Mouse (Mus musculus): ENCODE results near the gene Fbxo24. TPM values are rescaled to one million over a fixed set of nuclear protein-coding genes. Genes with fewer than 3 reads are reported as not detected.

The Fbxo24 gene
- total RNA-seq, 1 experiment = 1.1 TPM

- Histone ChIP-seq H3K4me3 (ENCODE audit: insufficient read depth in 1 of 2, low read depth in 1 of 2, low read length in 2 of 2, poor library complexity in 1 of 2, severe bottlenecking in 1 of 2) (no peak overlapping the region), H3K9ac (ENCODE audit: insufficient read depth, low read depth, low read length, poor library complexity, severe bottlenecking) (no peak overlapping the region), H3K4me1 (ENCODE audit: control insufficient read depth in 2 of 2, insufficient read depth in 2 of 2, low read length in 2 of 2, poor library complexity in 1 of 2) (no peaks in the 10 kb centered on the region; a peak in 1 of 4 replicates), H3K9me3 (ENCODE audit: control insufficient read depth, insufficient read depth, low read depth, low read length) (no peaks in the 10 kb centered on the region), H3K27ac (ENCODE audit: insufficient read depth, low read depth, low read length, poor library complexity, severe bottlenecking) (no peak overlapping the region), H3K36me3 (ENCODE audit: control insufficient read depth, insufficient read depth, low read length, poor library complexity, severe bottlenecking) (peaks cover 24% of the 10 kb centered on the region; the same call in 1 of the 2 replicates)
- in situ Hi-C loops (cut with MboI; ENCODE audit: low sequenced_read_pairs in 2 of 2, unreplicated experiment in 2 of 2) = no loop called here
- DNase-seq (ENCODE audit: low read depth, low spot score) = no peak
- TF ChIP-seq HCFC1 (IDR thresholded peaks at IDR 0.05; ENCODE audit: borderline replicate concordance, insufficient read depth, low read length) = no peak
- TF ChIP-seq ZC3H11A (IDR thresholded peaks at IDR 0.05; ENCODE audit: borderline replicate concordance, low read depth, low read length) = no peak
- TF ChIP-seq ZNF384 (IDR thresholded peaks at IDR 0.05; ENCODE audit: low read depth, low read length) = no peak
- no peak for TF ChIP-seq CHD2 (IDR thresholded peaks at IDR 0.05; ENCODE audit: low read depth, low read length)
- no peak for TF ChIP-seq MAFK (IDR thresholded peaks at IDR 0.05; ENCODE audit: insufficient read depth, low read depth, low read length)
Observed at GRCm38 (mm10) chr5:137663057-137663456, 34.3 kb upstream of the Fbxo24 start.

DNA sequence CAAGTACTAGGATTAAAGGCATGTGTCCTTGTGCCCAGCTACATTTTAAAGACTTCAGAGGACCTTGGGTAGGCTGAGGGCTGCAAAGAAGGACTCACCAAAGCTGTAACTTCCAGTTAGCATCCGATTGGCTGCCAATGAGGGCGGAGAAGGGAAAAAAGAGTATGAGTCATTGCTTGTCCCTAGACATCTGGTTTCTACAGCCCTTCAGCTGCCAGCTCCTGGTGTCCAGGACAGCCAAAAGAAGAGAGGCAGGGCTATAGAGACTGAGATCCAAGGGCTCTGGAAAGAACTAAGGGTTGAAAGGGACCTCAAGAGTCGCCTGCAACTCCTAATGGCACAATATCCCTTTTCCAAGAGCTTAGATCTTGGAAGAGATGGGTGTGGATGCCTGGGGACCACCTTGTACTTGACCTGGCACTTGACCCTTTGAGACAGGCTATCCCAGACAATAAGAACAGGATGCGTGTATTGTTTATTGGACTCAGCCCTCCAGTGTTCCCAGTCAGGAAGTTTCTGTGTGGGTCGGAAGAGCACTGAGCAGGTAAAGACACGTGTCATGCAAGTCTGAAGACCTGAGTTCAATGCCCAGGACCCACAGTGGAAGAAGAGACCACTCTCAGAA, 31.4 kb upstream of the Fbxo24 start:
- Histone ChIP-seq H3K36me3 (ENCODE audit: control insufficient read depth, insufficient read depth, low read length, poor library complexity, severe bottlenecking) (peaks cover 21% of the 10 kb centered on the region; the same call in 1 of the 2 replicates), H3K4me1 (ENCODE audit: control insufficient read depth in 2 of 2, insufficient read depth in 2 of 2, low read length in 2 of 2, poor library complexity in 1 of 2) (no peaks in the 10 kb centered on the region; a peak in 2 of 4 replicates)

DNA sequence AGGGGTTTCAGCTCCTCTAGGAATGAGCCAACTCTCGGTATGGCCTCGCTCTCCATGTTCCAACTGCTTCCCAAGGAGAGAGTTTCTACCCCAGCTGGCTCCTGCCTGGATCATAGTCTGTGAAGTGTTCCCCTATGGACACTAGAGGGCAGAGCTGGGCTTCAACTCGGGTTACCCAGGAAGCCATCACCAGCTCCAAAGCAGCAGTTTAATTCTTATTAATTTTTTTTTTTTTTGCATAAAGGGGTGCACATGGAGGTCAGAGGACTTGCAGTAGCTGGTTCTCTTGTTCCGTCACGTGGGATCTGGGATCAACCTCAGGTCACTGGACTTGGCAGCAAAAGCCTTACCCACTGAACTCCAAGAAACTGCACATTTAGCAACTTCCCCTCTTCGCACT, 28.2 kb upstream of the Fbxo24 start:
- H3K27ac ChIP-seq (ENCODE audit: insufficient read depth, low read depth, low read length, poor library complexity, severe bottlenecking) = no peak overlapping the region
- in situ Hi-C loops (cut with MboI; ENCODE audit: low sequenced_read_pairs in 2 of 2, unreplicated experiment in 2 of 2) = loop anchor here in 1 of 2 experiments (10.0 kb wide), 1 partner anchor 108 kb away; no protein-coding TSS in a partner anchor
- TF ChIP-seq HCFC1 (IDR thresholded peaks at IDR 0.05; ENCODE audit: borderline replicate concordance, insufficient read depth, low read length) (no peak), MAFK (IDR thresholded peaks at IDR 0.05; ENCODE audit: insufficient read depth, low read depth, low read length) (no peak), CHD2 (IDR thresholded peaks at IDR 0.05; ENCODE audit: low read depth, low read length) (no peak), ZC3H11A (IDR thresholded peaks at IDR 0.05; ENCODE audit: borderline replicate concordance, low read depth, low read length) (no peak), ZNF384 (IDR thresholded peaks at IDR 0.05; ENCODE audit: low read depth, low read length) (no peak)
- H3K9me3 ChIP-seq (ENCODE audit: control insufficient read depth, insufficient read depth, low read depth, low read length) = no peaks in the 10 kb centered on the region
- no peak overlapping the region for H3K9ac ChIP-seq (ENCODE audit: insufficient read depth, low read depth, low read length, poor library complexity, severe bottlenecking)
- peaks cover 19% of the 10 kb centered on the region; the same call in 1 of the 2 replicates for H3K36me3 ChIP-seq (ENCODE audit: control insufficient read depth, insufficient read depth, low read length, poor library complexity, severe bottlenecking)
- no peak overlapping the region for H3K4me3 ChIP-seq (ENCODE audit: insufficient read depth in 1 of 2, low read depth in 1 of 2, low read length in 2 of 2, poor library complexity in 1 of 2, severe bottlenecking in 1 of 2)
- no peaks in the 10 kb centered on the region; a peak in 2 of 4 replicates for H3K4me1 ChIP-seq (ENCODE audit: control insufficient read depth in 2 of 2, insufficient read depth in 2 of 2, low read length in 2 of 2, poor library complexity in 1 of 2)
- DNase-seq (ENCODE audit: low read depth, low spot score) = no peak

More for the DNA sequence above, 31.4 kb upstream of the Fbxo24 start:
- Histone ChIP-seq H3K4me3 (ENCODE audit: insufficient read depth in 1 of 2, low read depth in 1 of 2, low read length in 2 of 2, poor library complexity in 1 of 2, severe bottlenecking in 1 of 2) (no peak overlapping the region), H3K9me3 (ENCODE audit: control insufficient read depth, insufficient read depth, low read depth, low read length) (no peaks in the 10 kb centered on the region), H3K9ac (ENCODE audit: insufficient read depth, low read depth, low read length, poor library complexity, severe bottlenecking) (no peak overlapping the region), H3K27ac (ENCODE audit: insufficient read depth, low read depth, low read length, poor library complexity, severe bottlenecking) (no peak overlapping the region)
- no peak for TF ChIP-seq ZNF384 (IDR thresholded peaks at IDR 0.05; ENCODE audit: low read depth, low read length)
- no peak for TF ChIP-seq CHD2 (IDR thresholded peaks at IDR 0.05; ENCODE audit: low read depth, low read length)
- TF ChIP-seq ZC3H11A (IDR thresholded peaks at IDR 0.05; ENCODE audit: borderline replicate concordance, low read depth, low read length) = no peak
- TF ChIP-seq MAFK (IDR thresholded peaks at IDR 0.05; ENCODE audit: insufficient read depth, low read depth, low read length) = no peak
- TF ChIP-seq HCFC1 (IDR thresholded peaks at IDR 0.05; ENCODE audit: borderline replicate concordance, insufficient read depth, low read length) = no peak
- in situ Hi-C loops (cut with MboI; ENCODE audit: low sequenced_read_pairs in 2 of 2, unreplicated experiment in 2 of 2) = no loop called here
- DNase-seq (ENCODE audit: low read depth, low spot score) = no peak

- no peak overlapping the region for H3K4me3 ChIP-seq (ENCODE audit: insufficient read depth in 1 of 2, low read depth in 1 of 2, low read length in 2 of 2, poor library complexity in 1 of 2, severe bottlenecking in 1 of 2)
- no peak overlapping the region for H3K9ac ChIP-seq (ENCODE audit: insufficient read depth, low read depth, low read length, poor library complexity, severe bottlenecking)
- H3K27ac ChIP-seq (ENCODE audit: insufficient read depth, low read depth, low read length, poor library complexity, severe bottlenecking) = no peak overlapping the region
- peaks cover 26% of the 10 kb centered on the region for H3K36me3 ChIP-seq (ENCODE audit: control insufficient read depth, insufficient read depth, low read length, poor library complexity, severe bottlenecking)
- in situ Hi-C loops (cut with MboI; ENCODE audit: low sequenced_read_pairs in 2 of 2, unreplicated experiment in 2 of 2) = loop anchor here in 1 of 2 experiments (10.0 kb wide), 1 partner anchor 110 kb away; no protein-coding TSS in a partner anchor
- DNase-seq (ENCODE audit: low read depth, low spot score) = no peak
- TF ChIP-seq CHD2 (IDR thresholded peaks at IDR 0.05; ENCODE audit: low read depth, low read length) (no peak), ZC3H11A (IDR thresholded peaks at IDR 0.05; ENCODE audit: borderline replicate concordance, low read depth, low read length) (0 out of 2 replicates have a peak, but pooled peaks have one; percentile 19)
- peaks cover 0 to 3% of the 10 kb centered on the region in 2 experiments; a peak in 1 of 4 replicates for H3K4me1 ChIP-seq (ENCODE audit: control insufficient read depth in 2 of 2, insufficient read depth in 2 of 2, low read length in 2 of 2, poor library complexity in 1 of 2)
- H3K9me3 ChIP-seq (ENCODE audit: control insufficient read depth, insufficient read depth, low read depth, low read length) = no peaks in the 10 kb centered on the region
Observed at GRCm38 (mm10) chr5:137654746-137655145, 25.9 kb upstream of the Fbxo24 start.

All from ES-E14 (cell line).